Mouse (Mus musculus) MEL (cell line): Measurements from ENCODE around the gene Mbd3. TPM values are rescaled to one million over a fixed set of nuclear protein-coding genes. Genes with fewer than 3 reads are reported as not detected.
A peak's percentile ranks its signal among the peaks of the same experiment; 100 is the strongest.

Source experiments
- DNase-seq: peaks from one replicate; pipeline ENCODE4 v3.0.0; 2011; ENCODE audit warnings: low read depth, low spot score
- H3K27ac ChIP-seq: 2 replicates; pipeline ENCODE4 v1.5.1; 2012; ENCODE audit warnings: low read depth, mild to moderate bottlenecking, control low read depth, low read length, moderate library complexity; ENCODE audit not compliant: control insufficient read depth
- H3K27me3 ChIP-seq, 2 experiments: fragments of 150-350 bp in 1 of 2; sonication (generic) in 1 of 2; 2 replicates each; pipeline ENCODE4 v1.6.1; 2012; ENCODE audit warnings: low read length in 2 of 2, mild to moderate bottlenecking in 2 of 2, improper control_type of control experiment in 1 of 2, moderate library complexity in 1 of 2; ENCODE audit not compliant: insufficient read depth in 2 of 2, control insufficient read depth in 1 of 2
- H3K36me3 ChIP-seq, 2 experiments: 2 replicates each; pipeline ENCODE4 v1.6.1; 2012 to 2014; ENCODE audit warnings: low read length in 2 of 2, improper control_type of control experiment in 1 of 2, inconsistent platforms in 1 of 2, mild to moderate bottlenecking in 1 of 2; ENCODE audit not compliant: insufficient read depth in 2 of 2, control insufficient read depth in 1 of 2
- H3K4me1 ChIP-seq, 2 experiments: fragments of 150-350 bp in 1 of 2; sonication (generic) in 1 of 2; 2 replicates each; pipeline ENCODE4 v1.6.1; 2012; ENCODE audit warnings: low read length in 2 of 2, improper control_type of control experiment in 1 of 2, mild to moderate bottlenecking in 1 of 2; ENCODE audit not compliant: insufficient read depth in 2 of 2, control insufficient read depth in 1 of 2
- H3K4me3 ChIP-seq, 2 experiments: fragments of 150-350 bp in 1 of 2; sonication (generic) in 1 of 2; 2 replicates each; pipeline ENCODE4 v1.5.1; 2012; ENCODE audit warnings: low read depth in 2 of 2, low read length in 2 of 2, mild to moderate bottlenecking in 2 of 2, moderate library complexity in 2 of 2, control low read depth in 1 of 2, improper control_type of control experiment in 1 of 2; ENCODE audit not compliant: control insufficient read depth in 1 of 2, insufficient read depth in 1 of 2
- H3K79me2 ChIP-seq: 2 replicates; pipeline ENCODE4 v1.6.1; 2012; ENCODE audit warnings: mild to moderate bottlenecking, low read length, moderate library complexity; ENCODE audit not compliant: control insufficient read depth, poor library complexity, insufficient read depth
- H3K9ac ChIP-seq: 2 replicates; pipeline ENCODE4 v1.6.1; 2012; ENCODE audit warnings: low read depth, mild to moderate bottlenecking, control low read depth, low read length, moderate library complexity; ENCODE audit not compliant: control insufficient read depth, poor library complexity, severe bottlenecking
- H3K9me3 ChIP-seq: fragments of 150-350 bp; sonication (generic); replicated peaks from 2 replicates; pipeline ENCODE4 v1.6.1; 2012; ENCODE audit warnings: mild to moderate bottlenecking, low read length, improper control_type of control experiment, moderate library complexity; ENCODE audit not compliant: insufficient read depth
- BHLHE40 ChIP-seq: IDR thresholded peaks from 2 replicates; pipeline ENCODE4 v1.6.1; 2012; ENCODE audit warnings: low read depth, mild to moderate bottlenecking, inconsistent platforms, low read length, improper control_type of control experiment, borderline replicate concordance
- CHD1 ChIP-seq: IDR thresholded peaks from 2 replicates; pipeline ENCODE4 v1.6.1; 2012; ENCODE audit warnings: low read depth, mild to moderate bottlenecking, inconsistent platforms, low read length, improper control_type of control experiment
- CHD2 ChIP-seq: IDR thresholded peaks from 2 replicates; pipeline ENCODE4 v1.6.1; 2011; ENCODE audit warnings: low read length, improper control_type of control experiment
- CTCF ChIP-seq, 3 experiments: IDR thresholded peaks in 2 of 3; conservative IDR thresholded peaks in 1 of 3; 2 replicates each; pipeline ENCODE4 v1.5.1; 2011 to 2012; ENCODE audit warnings: low read length in 3 of 3, low read depth in 2 of 3, mild to moderate bottlenecking in 2 of 3, improper control_type of control experiment in 1 of 3, inconsistent platforms in 1 of 3, mixed read lengths in 1 of 3, moderate library complexity in 1 of 3; ENCODE audit not compliant: control insufficient read depth in 1 of 3, insufficient read depth in 1 of 3, poor library complexity in 1 of 3, severe bottlenecking in 1 of 3
- ELF1 ChIP-seq: IDR thresholded peaks from 2 replicates; pipeline ENCODE4 v1.6.1; 2014; ENCODE audit warnings: low read depth, mild to moderate bottlenecking, inconsistent platforms, low read length, improper control_type of control experiment, moderate library complexity
- GATA1 ChIP-seq: IDR thresholded peaks from 2 replicates; pipeline ENCODE4 v1.6.1; 2011; ENCODE audit warnings: low read depth, low read length, improper control_type of control experiment
- HCFC1 ChIP-seq: IDR thresholded peaks from 2 replicates; pipeline ENCODE4 v1.6.1; 2012; ENCODE audit warnings: low read depth, mild to moderate bottlenecking, inconsistent platforms, low read length, improper control_type of control experiment, moderate library complexity
- MYC ChIP-seq: IDR thresholded peaks from 2 replicates; pipeline ENCODE4 v1.6.1; 2011; ENCODE audit warnings: low read depth, mild to moderate bottlenecking, low read length, improper control_type of control experiment, moderate library complexity
- POLR2A ChIP-seq, 2 experiments: IDR thresholded peaks; 2 replicates each; pipeline ENCODE4 v1.6.1; 2011 to 2012; ENCODE audit warnings: low read length in 2 of 2, mild to moderate bottlenecking in 2 of 2, control low read depth in 1 of 2, improper control_type of control experiment in 1 of 2, low read depth in 1 of 2, moderate library complexity in 1 of 2; ENCODE audit not compliant: control insufficient read depth in 1 of 2, insufficient read depth in 1 of 2, poor library complexity in 1 of 2
- POLR2AphosphoS2 ChIP-seq: IDR thresholded peaks from 2 replicates; pipeline ENCODE4 v1.6.1; 2011; ENCODE audit warnings: low read length, improper control_type of control experiment
- RAD21 ChIP-seq: IDR thresholded peaks from 2 replicates; pipeline ENCODE4 v1.6.1; 2011; ENCODE audit warnings: mild to moderate bottlenecking, low read depth, low read length, improper control_type of control experiment
- SIN3A ChIP-seq: IDR thresholded peaks from 2 replicates; pipeline ENCODE4 v1.6.1; 2012; ENCODE audit warnings: low read length, improper control_type of control experiment, inconsistent platforms
- SMC3 ChIP-seq: IDR thresholded peaks from 2 replicates; pipeline ENCODE4 v1.6.1; 2011; ENCODE audit warnings: low read depth, low read length, improper control_type of control experiment
- TCF12 ChIP-seq: IDR thresholded peaks from 2 replicates; pipeline ENCODE4 v1.6.1; 2014; ENCODE audit warnings: low read depth, mild to moderate bottlenecking, inconsistent platforms, low read length, improper control_type of control experiment, moderate library complexity
- polyA plus RNA-seq, 2 experiments: library from polyadenylated mRNA; stranded (reverse) in 1 of 2; unstranded in 1 of 2; fragments of >175 nt in 1 of 2; fragments of >200 nt in 1 of 2; gene quantifications; 2 replicates each; pipeline versions ENCODE4 v1.2.1 to v1.2.4; 2012; ENCODE audit warnings: low replicate concordance in 2 of 2, low read depth in 1 of 2; ENCODE audit not compliant: insufficient read length in 2 of 2, insufficient read depth in 1 of 2, missing spikeins in 1 of 2
- total RNA-seq: library from RNA; depleted of rRNA; stranded (reverse); fragments of 300-350 nt; gene quantifications from 2 replicates; pipeline ENCODE4 v1.2.3, GENCODE M21; 2012

Mbd3 gene
- total and polyA plus RNA-seq, 3 experiments: 81.4 to 289 TPM; not detected in 1

GRCm38 (mm10) chr10:80406684-80407501, 7.5 kb upstream of the Mbd3 start, which contains the start of gene Uqcr11 (continued):
- peak; percentile 87 for TF ChIP-seq ELF1
- peak; percentile 88 for TF ChIP-seq HCFC1
- TF ChIP-seq POLR2AphosphoS2: peak; percentile 90
- no peak for TF ChIP-seq CTCF (IDR thresholded peaks at IDR 0.05 in 2 of 3, conservative IDR thresholded peaks at IDR 0.05 in 1 of 3; ENCODE audit: control insufficient read depth in 1 of 3, insufficient read depth in 1 of 3, low read depth in 2 of 3, low read length in 3 of 3, poor library complexity in 1 of 3, severe bottlenecking in 1 of 3)
- TF ChIP-seq TCF12: peak; percentile 57
- TF ChIP-seq GATA1: no peak
- TF ChIP-seq SMC3: no peak

- H3K27ac ChIP-seq: no peak overlapping the region
- peaks cover 30% of the 10 kb centered on the region for H3K79me2 ChIP-seq
- no peak for TF ChIP-seq MYC
- TF ChIP-seq RAD21: peak; percentile 19
- no peak for TF ChIP-seq BHLHE40
- TF ChIP-seq CHD2: no peak
- 0 out of 2 replicates have a peak, but pooled peaks have one; percentile 4 for TF ChIP-seq SIN3A
- TF ChIP-seq CTCF (IDR thresholded peaks at IDR 0.05 in 2 of 3, conservative IDR thresholded peaks at IDR 0.05 in 1 of 3; ENCODE audit: control insufficient read depth in 1 of 3, insufficient read depth in 1 of 3, low read depth in 2 of 3, low read length in 3 of 3, poor library complexity in 1 of 3, severe bottlenecking in 1 of 3): peak in 2 of 3 experiments; percentile 34 to 39; a peak in 4 of 6 replicates
- no peaks in the 10 kb centered on the region for H3K9me3 ChIP-seq
- H3K4me3 ChIP-seq: peak overlapping the region; percentile 85 to 89
- peak overlapping the region; percentile 88 for H3K9ac ChIP-seq
- peaks cover 2 to 36% of the 10 kb centered on the region in 2 experiments; a peak in 3 of 4 replicates for H3K4me1 ChIP-seq
- no peak for DNase-seq
- no peaks in the 10 kb centered on the region for H3K27me3 ChIP-seq
- peaks cover 5 to 17% of the 10 kb centered on the region in 2 experiments; a peak in 3 of 4 replicates for H3K36me3 ChIP-seq
Observed at GRCm38 (mm10) chr10:80405481-80406173, 6.3 kb upstream of the Mbd3 start.

- H3K27ac ChIP-seq: no peak overlapping the region
- DNase-seq: peak; percentile 82
- no peak overlapping the region for H3K4me3 ChIP-seq
- H3K79me2 ChIP-seq: peaks cover 38% of the 10 kb centered on the region
- H3K4me1 ChIP-seq: peaks cover 2 to 33% of the 10 kb centered on the region in 2 experiments; a peak in 3 of 4 replicates
- H3K36me3 ChIP-seq: peaks cover 5 to 18% of the 10 kb centered on the region in 2 experiments; a peak in 3 of 4 replicates
- no peaks in the 10 kb centered on the region for H3K27me3 ChIP-seq
- TF ChIP-seq POLR2A (IDR thresholded peaks at IDR 0.05; ENCODE audit: control insufficient read depth in 1 of 2, insufficient read depth in 1 of 2, low read depth in 1 of 2, low read length in 2 of 2, poor library complexity in 1 of 2): peak in 1 of 2 experiments; percentile 26; a peak in 1 of 4 replicates
- TF ChIP-seq CTCF (IDR thresholded peaks at IDR 0.05 in 2 of 3, conservative IDR thresholded peaks at IDR 0.05 in 1 of 3; ENCODE audit: control insufficient read depth in 1 of 3, insufficient read depth in 1 of 3, low read depth in 2 of 3, low read length in 3 of 3, poor library complexity in 1 of 3, severe bottlenecking in 1 of 3): peak; percentile 78 to 95 (median 82)
- TF ChIP-seq SMC3: peak; percentile 67
- TF ChIP-seq CHD1: no peak
- TF ChIP-seq RAD21: peak; percentile 13; the same call in 1 of the 2 replicates
- no peaks in the 10 kb centered on the region for H3K9me3 ChIP-seq
- no peak overlapping the region for H3K9ac ChIP-seq
Observed at GRCm38 (mm10) chr10:80403044-80403692, 3.8 kb upstream of the Mbd3 start.
